Mouse (Mus musculus) hindbrain, embryonic 16.5 days (tissue): Measurements from ENCODE around the gene U2af1l4. TPM values are rescaled to one million over a fixed set of nuclear protein-coding genes. Genes with fewer than 3 reads are reported as not detected.

Source experiments
- ATAC-seq: fragments of 200-750 bp; cut with Nextera tagmentation; 2 replicates; pipeline ENCODE4 v1.8.0; 2017; ENCODE audit warnings: moderate TSS enrichment, moderate library complexity
- H3K27ac ChIP-seq: fragments of 300-500 bp; sonication (generic); 2 replicates; pipeline ENCODE4 v1.5.1; 2014; ENCODE audit warnings: low read depth, mild to moderate bottlenecking, control low read depth, low read length, moderate library complexity
- H3K27me3 ChIP-seq: fragments of 300-500 bp; sonication (generic); replicated peaks from 2 replicates; pipeline ENCODE4 v1.6.1; 2014; ENCODE audit warnings: low read length; ENCODE audit not compliant: control insufficient read depth, insufficient read depth
- H3K36me3 ChIP-seq: fragments of 300-500 bp; sonication (generic); 2 replicates; pipeline ENCODE4 v1.6.1; 2014; ENCODE audit warnings: mild to moderate bottlenecking, low read length, moderate library complexity, mixed read lengths; ENCODE audit not compliant: control insufficient read depth, insufficient read depth
- H3K4me1 ChIP-seq: fragments of 300-500 bp; sonication (generic); 2 replicates; pipeline ENCODE4 v1.6.1; 2014; ENCODE audit warnings: low read depth, low read length; ENCODE audit not compliant: control insufficient read depth, insufficient read depth
- H3K4me2 ChIP-seq: fragments of 300-500 bp; sonication (generic); 2 replicates; pipeline ENCODE4 v1.6.1; 2014; ENCODE audit warnings: mild to moderate bottlenecking, low read length, control low read depth, moderate library complexity
- H3K4me3 ChIP-seq: fragments of 300-500 bp; sonication (generic); 2 replicates; pipeline ENCODE4 v1.5.1; 2014; ENCODE audit warnings: mild to moderate bottlenecking, low read length, control low read depth, moderate library complexity
- H3K9ac ChIP-seq: fragments of 300-500 bp; sonication (generic); 2 replicates; pipeline ENCODE4 v1.6.1; 2014; ENCODE audit warnings: low read depth, mild to moderate bottlenecking, control low read depth, low read length, moderate library complexity
- H3K9me3 ChIP-seq: fragments of 300-500 bp; sonication (generic); 2 replicates; pipeline ENCODE4 v1.6.1; 2014; ENCODE audit warnings: mild to moderate bottlenecking, low read length, moderate library complexity; ENCODE audit not compliant: control insufficient read depth
- WGBS: fragments of 180-500 bp; shearing (Covaris S2); extraction: QIAGEN DNeasy Blood & Tissue Kit; methylation state at CpG from one replicate; pipeline ENCODE4 v1.1.7; 2014; 5-methylcytosine and 5-hydroxymethylcytosine counted together
- polyA plus RNA-seq: library from polyadenylated mRNA; unstranded; fragments of >200 nt; fragmentation: Nextera tagmentation; extraction: Ambion mirVana; gene quantifications from 2 replicates; pipeline ENCODE4 v1.2.1, GENCODE M21; 2015

The U2af1l4 gene
- polyA plus RNA-seq: 86.8 and 96.9 TPM in 2 replicates

GRCm38 (mm10) chr7:30563117-30563905 lies at the start of gene U2af1l4, which contains the start of the genes Gm49396 and Psenen:
Gene U2af1l4, plus strand, starts transcription at chr7:30563301.
Gene Gm49396, plus strand, starts transcription at chr7:30563344.
Gene Psenen, minus strand, starts transcription at chr7:30563627.
- Histone ChIP-seq H3K4me1 (peaks cover 22% of the 10 kb centered on the region), H3K36me3 (peaks cover 13% of the 10 kb centered on the region), H3K27me3 (no peaks in the 10 kb centered on the region), H3K4me3 (peak within 1 kb of the TSS; percentile 82), H3K27ac (peak within 1 kb of the TSS; percentile 93), H3K9me3 (no peaks in the 10 kb centered on the region), H3K4me2 (peak within 1 kb of the TSS; percentile 89), H3K9ac (peak within 1 kb of the TSS; percentile 83)
- peak; percentile 84 for ATAC-seq
- WGBS: under 1% methylated on average over 45 of the region's 45 CpGs

GRCm38 (mm10) chr7:30515003-30515760 lies 47.9 kb upstream of the U2af1l4 start:
- H3K27me3 ChIP-seq: no peaks in the 10 kb centered on the region
- ATAC-seq: no peak
- no peaks in the 10 kb centered on the region; the same call in 1 of the 2 replicates for H3K4me1 ChIP-seq
- H3K4me3 ChIP-seq: no peak overlapping the region
- WGBS: 62% methylated on average over 24 of the region's 24 CpGs
- no peaks in the 10 kb centered on the region for H3K36me3 ChIP-seq
- H3K27ac ChIP-seq: no peak overlapping the region
- no peak overlapping the region for H3K4me2 ChIP-seq
- H3K9ac ChIP-seq: no peak overlapping the region
- no peaks in the 10 kb centered on the region for H3K9me3 ChIP-seq

GRCm38 (mm10) chr7:30518325-30518724 lies 44.8 kb upstream of the U2af1l4 start:
- 53% methylated on average over 6 of the region's 8 CpGs for WGBS
- H3K9ac ChIP-seq: no peak overlapping the region
- no peaks in the 10 kb centered on the region for H3K27me3 ChIP-seq
- H3K4me2 ChIP-seq: no peak overlapping the region
- no peaks in the 10 kb centered on the region for H3K9me3 ChIP-seq
- peaks cover 5% of the 10 kb centered on the region for H3K4me1 ChIP-seq
- peaks cover 5% of the 10 kb centered on the region for H3K36me3 ChIP-seq
- no peak for ATAC-seq
- H3K4me3 ChIP-seq: no peak overlapping the region
- H3K27ac ChIP-seq: no peak overlapping the region

- Histone ChIP-seq H3K9me3 (no peaks in the 10 kb centered on the region), H3K36me3 (peaks cover 15% of the 10 kb centered on the region), H3K4me3 (no peak overlapping the region), H3K27ac (no peak overlapping the region), H3K27me3 (no peaks in the 10 kb centered on the region), H3K4me2 (no peak overlapping the region), H3K9ac (no peak overlapping the region), H3K4me1 (peaks cover 5% of the 10 kb centered on the region)
- ATAC-seq: peak; percentile 15
- WGBS: 58% methylated on average over 4 of the region's 4 CpGs
Observed at GRCm38 (mm10) chr7:30520396-30520795, 42.7 kb upstream of the U2af1l4 start.

- 66% methylated on average over 5 of the region's 5 CpGs for WGBS
- ATAC-seq: peak; percentile 3; the same call in 1 of the 2 replicates
Observed at GRCm38 (mm10) chr7:30520856-30521255, 42.2 kb upstream of the U2af1l4 start.

GRCm38 (mm10) chr7:30522871-30523270 lies 40.2 kb upstream of the U2af1l4 start:
- H3K4me3 ChIP-seq: no peak overlapping the region
- no peak overlapping the region for H3K27ac ChIP-seq
- WGBS: 74% methylated on average over 10 of the region's 10 CpGs

More at GRCm38 (mm10) chr7:30520856-30521255, 42.2 kb upstream of the U2af1l4 start:
- Histone ChIP-seq H3K9me3 (no peaks in the 10 kb centered on the region), H3K36me3 (peaks cover 19% of the 10 kb centered on the region), H3K27ac (no peak overlapping the region), H3K4me2 (no peak overlapping the region), H3K27me3 (no peaks in the 10 kb centered on the region), H3K9ac (no peak overlapping the region), H3K4me1 (peaks cover 5% of the 10 kb centered on the region), H3K4me3 (no peak overlapping the region)

GRCm38 (mm10) chr7:30524487-30524886 lies 38.6 kb upstream of the U2af1l4 start:
- Histone ChIP-seq H3K27me3 (no peaks in the 10 kb centered on the region), H3K27ac (no peak overlapping the region), H3K9me3 (no peaks in the 10 kb centered on the region), H3K9ac (no peak overlapping the region), H3K4me3 (no peak overlapping the region), H3K36me3 (peaks cover 49% of the 10 kb centered on the region), H3K4me2 (no peak overlapping the region), H3K4me1 (peaks cover 5% of the 10 kb centered on the region)
- WGBS: 79% methylated on average over 6 of the region's 6 CpGs
- ATAC-seq: no peak

More at GRCm38 (mm10) chr7:30522871-30523270, 40.2 kb upstream of the U2af1l4 start:
- ATAC-seq: no peak
- Histone ChIP-seq H3K4me2 (no peak overlapping the region), H3K4me1 (peaks cover 5% of the 10 kb centered on the region), H3K36me3 (peaks cover 37% of the 10 kb centered on the region), H3K27me3 (no peaks in the 10 kb centered on the region), H3K9me3 (no peaks in the 10 kb centered on the region), H3K9ac (no peak overlapping the region)

- 30% methylated on average over 10 of the region's 10 CpGs for WGBS
- Histone ChIP-seq H3K27me3 (no peaks in the 10 kb centered on the region), H3K4me1 (peaks cover 2% of the 10 kb centered on the region), H3K27ac (no peak overlapping the region), H3K9me3 (no peaks in the 10 kb centered on the region), H3K9ac (no peak overlapping the region), H3K36me3 (peaks cover 62% of the 10 kb centered on the region), H3K4me3 (no peak overlapping the region), H3K4me2 (no peak overlapping the region)
- ATAC-seq: no peak
Observed at GRCm38 (mm10) chr7:30525954-30526353, 37.1 kb upstream of the U2af1l4 start.

GRCm38 (mm10) chr7:30526399-30526798 lies 36.7 kb upstream of the U2af1l4 start:
- WGBS: 36% methylated on average over 17 of the region's 17 CpGs
- Histone ChIP-seq H3K9ac (no peak overlapping the region), H3K27ac (no peak overlapping the region), H3K4me3 (no peak overlapping the region), H3K27me3 (no peaks in the 10 kb centered on the region), H3K9me3 (no peaks in the 10 kb centered on the region), H3K36me3 (peaks cover 62% of the 10 kb centered on the region), H3K4me1 (no peaks in the 10 kb centered on the region; the same call in none of the 2 replicates), H3K4me2 (no peak overlapping the region)
- no peak for ATAC-seq
